Mouse (Mus musculus) thymus, adult 2 months (tissue): ENCODE data around the gene Yap1.

ENCODE experiments used
- CTCF ChIP-seq: fragments of 200-500 bp; IDR thresholded peaks from 2 replicates; pipeline ENCODE4 v1.5.1; 2012; ENCODE audit warnings: mild to moderate bottlenecking, control low read depth, low read length, moderate library complexity, borderline replicate concordance; ENCODE audit not compliant: control insufficient read depth, poor library complexity, insufficient read depth; ENCODE audit errors: extremely low read depth
- POLR2A ChIP-seq: fragments of 200-500 bp; IDR thresholded peaks from 2 replicates; pipeline ENCODE4 v1.6.1; 2012; ENCODE audit warnings: mild to moderate bottlenecking, low read length, control low read depth, moderate library complexity; ENCODE audit not compliant: control insufficient read depth, poor library complexity, insufficient read depth; ENCODE audit errors: extremely low read depth

DNA sequence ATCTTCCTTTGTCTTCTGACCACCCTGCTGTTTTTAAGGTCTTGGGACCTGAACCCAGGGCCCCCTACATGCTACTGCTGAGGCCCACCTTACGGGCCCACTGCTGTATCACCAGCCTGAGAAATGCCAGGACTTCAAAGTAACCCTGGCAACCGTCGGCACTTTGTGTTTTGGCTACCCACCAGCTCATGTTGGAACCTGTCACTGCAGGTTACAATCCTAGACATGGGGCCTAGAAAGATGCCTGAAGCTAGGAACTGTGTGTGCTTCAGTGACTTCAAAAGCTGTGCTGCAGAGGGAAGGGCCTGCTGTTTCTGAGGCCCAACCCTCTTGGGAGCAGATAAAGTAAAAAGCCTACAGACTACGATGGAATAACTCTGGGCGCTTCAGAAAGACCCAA is 28.5 kb upstream of the Yap1 start:
- TF ChIP-seq CTCF (no peak), POLR2A (no peak)
